Mouse (Mus musculus) stomach, postnatal 0 days (tissue): ENCODE data around the gene Fam189a1. TPM values are rescaled to one million over a fixed set of nuclear protein-coding genes. Genes with fewer than 3 reads are reported as not detected.

Experiments used
- ATAC-seq: fragments of 200-750 bp; cut with Nextera tagmentation; 2 replicates; pipeline ENCODE4 v1.8.0; 2017; ENCODE audit not compliant: low FRiP score, low TSS enrichment
- DNase-seq: peaks from one replicate; pipeline ENCODE4 v3.0.0-alpha.2; 2016; ENCODE audit warnings: low spot score
- H3K27ac ChIP-seq: fragments of 300-500 bp; sonication (generic); replicated peaks from 2 replicates; pipeline ENCODE4 v1.5.1; 2014; ENCODE audit warnings: mild to moderate bottlenecking, control low read depth
- H3K27me3 ChIP-seq: fragments of 300-500 bp; sonication (generic); 2 replicates; pipeline ENCODE4 v1.6.1; 2014; ENCODE audit warnings: low read length; ENCODE audit not compliant: control insufficient read depth, insufficient read depth
- H3K36me3 ChIP-seq: fragments of 300-500 bp; sonication (generic); 2 replicates; pipeline ENCODE4 v1.6.1; 2014; ENCODE audit warnings: low read length, mixed read lengths; ENCODE audit not compliant: control insufficient read depth, insufficient read depth
- H3K4me1 ChIP-seq: fragments of 300-500 bp; sonication (generic); replicated peaks from 2 replicates; pipeline ENCODE4 v1.6.1; 2014; ENCODE audit warnings: antibody characterized with exemption; ENCODE audit not compliant: control insufficient read depth, insufficient read depth
- H3K4me2 ChIP-seq: fragments of 300-500 bp; sonication (generic); replicated peaks from 2 replicates; pipeline ENCODE4 v1.6.1; 2014; ENCODE audit warnings: low read depth, mild to moderate bottlenecking, control low read depth, moderate library complexity
- H3K4me3 ChIP-seq: fragments of 300-500 bp; sonication (generic); 2 replicates; pipeline ENCODE4 v1.5.1; 2014; ENCODE audit warnings: low read depth, low read length, control low read depth
- H3K9ac ChIP-seq: fragments of 300-500 bp; sonication (generic); 2 replicates; pipeline ENCODE4 v1.6.1; 2014; ENCODE audit warnings: mild to moderate bottlenecking, low read length, control low read depth, mixed read lengths
- H3K9me3 ChIP-seq: fragments of 300-500 bp; sonication (generic); 2 replicates; pipeline ENCODE4 v1.6.1; 2016; ENCODE audit warnings: low read length; ENCODE audit not compliant: control insufficient read depth
- CTCF ChIP-seq: IDR thresholded peaks from 2 replicates; pipeline ENCODE4 v1.5.1; 2016; ENCODE audit warnings: antibody characterized with exemption, low read depth, mild to moderate bottlenecking, moderate library complexity
- EP300 ChIP-seq: optimal IDR thresholded peaks from 2 replicates; pipeline ENCODE3; 2016; ENCODE audit warnings: antibody characterized with exemption
- WGBS: fragments of 180-500 bp; shearing (Covaris S2); extraction: QIAGEN DNeasy Blood & Tissue Kit; methylation state at CpG from one replicate; pipeline ENCODE4 v1.1.7; 2014; 5-methylcytosine and 5-hydroxymethylcytosine counted together
- polyA plus RNA-seq: library from polyadenylated mRNA; unstranded; fragments of >200 nt; fragmentation: Nextera tagmentation; extraction: Ambion mirVana; gene quantifications from 2 replicates; pipeline ENCODE4 v1.2.1, GENCODE M21; 2015

Gene Fam189a1
- polyA plus RNA-seq, 1 experiment from 2014 or later = 0.25 TPM

- Histone ChIP-seq H3K4me1 (no peaks in the 10 kb centered on the region), H3K4me2 (no peak overlapping the region), H3K9me3 (no peaks in the 10 kb centered on the region), H3K27ac (no peak overlapping the region), H3K9ac (no peak overlapping the region), H3K36me3 (no peaks in the 10 kb centered on the region), H3K4me3 (no peak overlapping the region), H3K27me3 (no peaks in the 10 kb centered on the region)
- WGBS = 76% methylated on average over 4 of the region's 4 CpGs
- TF ChIP-seq EP300 (no peak), CTCF (no peak)
- DNase-seq (no peak), ATAC-seq (no peak)
Observed at GRCm38 (mm10) chr7:65076134-65076533, 80.2 kb downstream of the Fam189a1 start.

- Histone ChIP-seq H3K4me3 (no peak overlapping the region), H3K27ac (no peak overlapping the region), H3K36me3 (no peaks in the 10 kb centered on the region), H3K9me3 (no peaks in the 10 kb centered on the region), H3K4me1 (no peaks in the 10 kb centered on the region), H3K4me2 (no peak overlapping the region), H3K9ac (no peak overlapping the region), H3K27me3 (no peaks in the 10 kb centered on the region)
- DNase-seq (peak; percentile 23), ATAC-seq (no peak)
- TF ChIP-seq EP300 = no peak
- no peak for TF ChIP-seq CTCF
- WGBS = 45% methylated on average over 9 of the region's 9 CpGs
Observed at GRCm38 (mm10) chr7:65074194-65074593, 82.2 kb downstream of the Fam189a1 start.

GRCm38 (mm10) chr7:65073555-65073954 lies 82.8 kb downstream of the Fam189a1 start:
- no peak overlapping the region for H3K4me3 ChIP-seq
- no peak overlapping the region for H3K27ac ChIP-seq
- no peaks in the 10 kb centered on the region for H3K27me3 ChIP-seq
- DNase-seq (peak; percentile 64), ATAC-seq (no peak)
- peak; percentile 82 for TF ChIP-seq CTCF
- TF ChIP-seq EP300 = no peak
- WGBS = 33% methylated on average over 6 of the region's 6 CpGs
- no peak overlapping the region for H3K4me2 ChIP-seq
- no peak overlapping the region for H3K9ac ChIP-seq
- no peaks in the 10 kb centered on the region for H3K4me1 ChIP-seq
- H3K9me3 ChIP-seq = no peaks in the 10 kb centered on the region
- H3K36me3 ChIP-seq = no peaks in the 10 kb centered on the region

- WGBS = 82% methylated on average over 7 of the region's 7 CpGs
- Histone ChIP-seq H3K4me2 (no peak overlapping the region), H3K4me1 (no peaks in the 10 kb centered on the region), H3K36me3 (no peaks in the 10 kb centered on the region), H3K27ac (no peak overlapping the region), H3K27me3 (no peaks in the 10 kb centered on the region), H3K9ac (no peak overlapping the region), H3K9me3 (no peaks in the 10 kb centered on the region), H3K4me3 (no peak overlapping the region)
- no peak for DNase-seq
- TF ChIP-seq EP300 (no peak), CTCF (no peak)
- ATAC-seq = no peak
Observed at GRCm38 (mm10) chr7:65066211-65066610, 90.2 kb downstream of the Fam189a1 start.

- no peak for ATAC-seq
- no peak for DNase-seq
- Histone ChIP-seq H3K9ac (no peak overlapping the region), H3K36me3 (no peaks in the 10 kb centered on the region), H3K4me1 (no peaks in the 10 kb centered on the region), H3K4me3 (no peak overlapping the region), H3K9me3 (no peaks in the 10 kb centered on the region), H3K4me2 (no peak overlapping the region), H3K27ac (no peak overlapping the region), H3K27me3 (no peaks in the 10 kb centered on the region)
- WGBS = 69% methylated on average over 7 of the region's 7 CpGs
- TF ChIP-seq EP300 = no peak
- TF ChIP-seq CTCF = no peak
Observed at GRCm38 (mm10) chr7:65065457-65065856, 90.9 kb downstream of the Fam189a1 start.

GRCm38 (mm10) chr7:65064638-65065037 lies 91.7 kb downstream of the Fam189a1 start:
- H3K27me3 ChIP-seq = no peaks in the 10 kb centered on the region
- DNase-seq (no peak), ATAC-seq (no peak)
- no peaks in the 10 kb centered on the region for H3K9me3 ChIP-seq
- no peak overlapping the region for H3K4me3 ChIP-seq
- TF ChIP-seq CTCF (no peak), EP300 (no peak)
- H3K4me2 ChIP-seq = no peak overlapping the region
- no peak overlapping the region for H3K9ac ChIP-seq
- no peaks in the 10 kb centered on the region for H3K4me1 ChIP-seq
- WGBS = 48% methylated on average over 5 of the region's 5 CpGs
- H3K27ac ChIP-seq = no peak overlapping the region
- H3K36me3 ChIP-seq = no peaks in the 10 kb centered on the region

GRCm38 (mm10) chr7:65064096-65064495 lies 92.3 kb downstream of the Fam189a1 start:
- Histone ChIP-seq H3K27me3 (no peaks in the 10 kb centered on the region), H3K36me3 (no peaks in the 10 kb centered on the region), H3K4me1 (no peaks in the 10 kb centered on the region), H3K4me3 (no peak overlapping the region), H3K9me3 (no peaks in the 10 kb centered on the region), H3K27ac (no peak overlapping the region), H3K9ac (no peak overlapping the region), H3K4me2 (no peak overlapping the region)
- DNase-seq (no peak), ATAC-seq (no peak)
- WGBS = 43% methylated on average over 3 of the region's 3 CpGs
- TF ChIP-seq EP300 (no peak), CTCF (no peak)
